In genomic region chr17:25583858-25584257, GRCm38 (mm10) we compare ENCODE assay signal across 25 mouse cellular contexts. TPM values are rescaled to one million over a fixed set of nuclear protein-coding genes. Genes with fewer than 3 reads are reported as not detected.
A peak's percentile ranks its signal among the peaks of the same experiment; 100 is the strongest.
DNase-seq lines count a peak whose midpoint lies in the region; ATAC-seq and TF ChIP-seq lines count a peak whose summit lies in the region.
"Had no signal": no experiment of that assay in that cellular context is flagged by ENCODE, and none has a peak within 500 bp of the region (broad histone marks: within the 10 kb centered on the region; RNA-seq: fewer than 3 reads in every experiment).

No protein-coding gene starts in this region.

- no peak overlapping the region for H3K9ac ChIP-seq in liver, postnatal 0 days (replicated peaks)
- H3K9ac ChIP-seq: embryonic facial prominence, embryonic 12.5 days; forebrain, embryonic 13.5 days; hindbrain, embryonic 15.5 days; lung, embryonic 15.5 days had no signal

- H3K4me2 ChIP-seq in liver, postnatal 0 days (ENCODE audit: low read depth, low read length): no peak overlapping the region
- H3K4me2 ChIP-seq: embryonic facial prominence, embryonic 12.5 days; forebrain, embryonic 13.5 days; hindbrain, embryonic 15.5 days; lung, embryonic 15.5 days had no signal

- TF ChIP-seq CTCF in liver, postnatal 0 days (IDR thresholded peaks at IDR 0.05; ENCODE audit: low read depth): no peak

- no peak overlapping the region for H3K4me3 ChIP-seq in liver, postnatal 0 days (ENCODE audit: low read depth, low read length)
- H3K4me3 ChIP-seq: embryonic facial prominence, embryonic 12.5 days; erythroblast, embryonic 14.5 days; forebrain, embryonic 13.5 days; heart, adult 2 months; hindbrain, embryonic 15.5 days; lung, embryonic 15.5 days had no signal

- WGBS in liver, postnatal 0 days (ENCODE audit: insufficient replicate concordance): 35% methylated on average over 8 of the region's 8 CpGs

- H3K4me1 ChIP-seq in liver, postnatal 0 days (ENCODE audit: insufficient read depth): peaks cover 8% of the 10 kb centered on the region

- H3K36me3 ChIP-seq in liver, postnatal 0 days (replicated peaks; ENCODE audit: insufficient read depth, low read length): peaks cover 7% of the 10 kb centered on the region
- H3K36me3 ChIP-seq in splenic B cell, adult 2 months (ENCODE audit: control insufficient read depth, insufficient read depth, low read length, poor library complexity, severe bottlenecking): peaks cover 5% of the 10 kb centered on the region

- peak; percentile 48 for DNase-seq in CD4-positive, CD25-positive, alpha-beta regulatory T cell, adult 2 months (ENCODE audit: low read depth, low spot score)
- peak; percentile 26 for DNase-seq in c-Kit-negative CD71-positive TER-119-positive erythroid progenitor cells, embryonic 14.5 days (ENCODE audit: low read depth, low spot score)
- DNase-seq in liver, postnatal 0 days: no peak
- peak; percentile 28 for DNase-seq in splenic B cell, adult 2 months (ENCODE audit: low read depth, low spot score)
- no peak for DNase-seq in right cerebral cortex, postnatal 36 days (ENCODE audit: low spot score in 2 of 2)
- no peak for DNase-seq in cerebellum, adult 8-10 months
- no peak for DNase-seq in thymus, postnatal 25 days
- DNase-seq: adrenal gland, postnatal 14 days; cerebellum, adult 2 months; gastrocnemius, postnatal 10 days; heart, adult 2 months; heart, postnatal 36 days; left cerebral cortex, postnatal 4 days; midbrain, embryonic 14.5 days; thymus, postnatal 14 days had no signal

- no peaks in the 10 kb centered on the region for H3K9me3 ChIP-seq in liver, postnatal 0 days (ENCODE audit: low read length)
- H3K9me3 ChIP-seq: embryonic facial prominence, embryonic 12.5 days; forebrain, embryonic 13.5 days; hindbrain, embryonic 15.5 days; lung, embryonic 15.5 days had no signal

- no peak for ATAC-seq in CD4-positive, CD25-positive, alpha-beta regulatory T cell, adult 4 months
- ATAC-seq in liver, postnatal 0 days: 0 out of 2 replicates have a peak, but pooled peaks have one; percentile 11
- ATAC-seq: forebrain, embryonic 13.5 days; intestine, embryonic 16.5 days; Patski had no signal

- H3K27ac ChIP-seq in liver, postnatal 0 days (ENCODE audit: low read depth): no peak overlapping the region
- H3K27ac ChIP-seq: embryonic facial prominence, embryonic 12.5 days; forebrain, embryonic 13.5 days; heart, adult 2 months; hindbrain, embryonic 15.5 days; lung, embryonic 15.5 days; macrophage had no signal

- TF ChIP-seq EP300 in liver, postnatal 0 days (IDR thresholded peaks at IDR 0.05; ENCODE audit: low read depth): no peak

- H3K27me3 ChIP-seq in liver, postnatal 0 days (ENCODE audit: insufficient read depth, low read length): no peaks in the 10 kb centered on the region
- no peaks in the 10 kb centered on the region for H3K27me3 ChIP-seq in splenic B cell, adult 2 months (ENCODE audit: control insufficient read depth, insufficient read depth, low read length, poor library complexity, severe bottlenecking)
- H3K27me3 ChIP-seq: embryonic facial prominence, embryonic 12.5 days; forebrain, embryonic 13.5 days; hindbrain, embryonic 15.5 days; lung, embryonic 15.5 days; Patski had no signal

RNA-seq across cellular contexts. Expression of gene Lmf1, which starts 5.0 kb away (rescaled TPM):
- polyA plus RNA-seq in CD4-positive, CD25-positive, alpha-beta regulatory T cell, adult 4 months (2017; shearing (Covaris generic)): 10 to 100 TPM; 22.0 to 26.0 TPM
- 11.9 and 12.5 TPM in 2 replicates for polyA plus RNA-seq in liver, postnatal 0 days (2015; fragmentation: Nextera tagmentation; extraction: Ambion mirVana)

RNA-seq across cellular contexts. Expression of gene Sox8, which starts 13.4 kb away (rescaled TPM):
- not detected for polyA plus RNA-seq in CD4-positive, CD25-positive, alpha-beta regulatory T cell, adult 4 months (2017; shearing (Covaris generic))
- 0.08 TPM in 1 of 2 replicates, not detected in the other for polyA plus RNA-seq in liver, postnatal 0 days (2015; fragmentation: Nextera tagmentation; extraction: Ambion mirVana)
- polyA plus RNA-seq: erythroblast, embryonic 14.5 days; liver, adult 2 months; macrophage had no signal

Comparison
In these comparisons a context has a peak if more than half of its experiments do, and no peak if none do; other contexts are left out.
1. DNase-seq: peak in CD4-positive, CD25-positive, alpha-beta regulatory T cell, adult 2 months (single experiment), c-Kit-negative CD71-positive TER-119-positive erythroid progenitor cells, embryonic 14.5 days (single experiment) and splenic B cell, adult 2 months (single experiment); none in liver, postnatal 0 days (single experiment), right cerebral cortex, postnatal 36 days (0 of 2), cerebellum, adult 8-10 months (single experiment) and thymus, postnatal 25 days (single experiment).